Mouse (Mus musculus) stomach, postnatal 0 days (tissue): Measurements from ENCODE around the gene Fbh1.

Experiments used
- CTCF ChIP-seq: IDR thresholded peaks from 2 replicates; pipeline ENCODE4 v1.5.1; 2016; ENCODE audit warnings: antibody characterized with exemption, low read depth, mild to moderate bottlenecking, moderate library complexity
- EP300 ChIP-seq: optimal IDR thresholded peaks from 2 replicates; pipeline ENCODE3; 2016; ENCODE audit warnings: antibody characterized with exemption

DNA sequence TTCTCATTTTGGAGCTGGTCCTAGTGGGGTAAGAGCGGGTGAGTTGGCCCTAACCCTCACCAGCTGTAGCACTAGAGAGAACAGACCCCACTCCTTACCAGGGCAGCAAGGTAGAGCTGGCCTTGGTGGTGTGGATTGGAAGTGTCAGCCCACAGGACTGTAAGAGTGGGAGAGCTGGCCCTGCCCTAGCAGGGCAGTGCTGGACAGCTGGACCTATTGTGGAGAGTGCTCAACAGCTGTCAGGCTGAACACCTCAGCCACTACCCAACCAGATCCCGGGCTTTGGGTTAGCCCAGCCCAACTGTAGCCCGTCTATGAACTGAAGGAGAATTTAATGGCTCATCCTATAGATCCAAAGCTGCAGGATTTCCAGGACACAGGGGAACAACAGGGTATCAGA lies 38.6 kb downstream of the Fbh1 start:
- TF ChIP-seq CTCF (no peak), EP300 (no peak)
